Mouse (Mus musculus) layer of hippocampus, adult 9-10 months (tissue): ENCODE data around the gene L3mbtl1.

Experiments used
- DNase-seq: peaks from one replicate; pipeline ENCODE4 v3.0.0; 2022; ENCODE audit warnings: low spot score

L3mbtl1 gene

GRCm38 (mm10) chr2:162943931-162944330, 659 bp downstream of the L3mbtl1 start:
- DNase-seq, result no peak

- DNase-seq, result no peak
Measured at GRCm38 (mm10) chr2:162946964-162947363, 3.7 kb downstream of the L3mbtl1 start.

- no peak for DNase-seq
Measured at GRCm38 (mm10) chr2:162947736-162948135, 4.5 kb downstream of the L3mbtl1 start.

- no peak for DNase-seq
Measured at GRCm38 (mm10) chr2:162948221-162948620, 4.9 kb downstream of the L3mbtl1 start.

GRCm38 (mm10) chr2:162950776-162951175, 7.5 kb downstream of the L3mbtl1 start:
- no peak for DNase-seq

GRCm38 (mm10) chr2:162956843-162957242, 13.6 kb downstream of the L3mbtl1 start:
- no peak for DNase-seq

GRCm38 (mm10) chr2:162961321-162961720, 18.0 kb downstream of the L3mbtl1 start:
- no peak for DNase-seq

GRCm38 (mm10) chr2:162966734-162967133, 23.5 kb downstream of the L3mbtl1 start:
- no peak for DNase-seq

- no peak for DNase-seq
Measured at GRCm38 (mm10) chr2:162968357-162968756, 25.1 kb downstream of the L3mbtl1 start.

GRCm38 (mm10) chr2:162969101-162969500, 25.8 kb downstream of the L3mbtl1 start:
- DNase-seq, result no peak

- DNase-seq, result no peak
Measured at GRCm38 (mm10) chr2:162970896-162971295, 27.6 kb downstream of the L3mbtl1 start.

- no peak for DNase-seq
Measured at GRCm38 (mm10) chr2:162972752-162973151, 29.5 kb downstream of the L3mbtl1 start.

- DNase-seq, result no peak
Measured at GRCm38 (mm10) chr2:162973206-162973605, 29.9 kb downstream of the L3mbtl1 start.

GRCm38 (mm10) chr2:162973637-162974036, 30.4 kb downstream of the L3mbtl1 start:
- DNase-seq, result no peak

- DNase-seq, result no peak
Measured at GRCm38 (mm10) chr2:162975157-162975775, 32.0 kb downstream of the L3mbtl1 start.

GRCm38 (mm10) chr2:162976001-162976400, 32.7 kb downstream of the L3mbtl1 start:
- DNase-seq, result no peak

GRCm38 (mm10) chr2:162984381-162984780, 41.1 kb downstream of the L3mbtl1 start:
- DNase-seq, result no peak

GRCm38 (mm10) chr2:162985923-162986322, 42.7 kb downstream of the L3mbtl1 start:
- DNase-seq, result no peak

GRCm38 (mm10) chr2:162986764-162987163, 43.5 kb downstream of the L3mbtl1 start:
- no peak for DNase-seq

- DNase-seq, result no peak
Measured at GRCm38 (mm10) chr2:162987218-162987617, 43.9 kb downstream of the L3mbtl1 start, which contains the start of gene Sgk2. Gene Sgk2, plus strand, starts transcription at chr2:162987330.

- DNase-seq, result no peak
Measured at GRCm38 (mm10) chr2:162988235-162988634, 45.0 kb downstream of the L3mbtl1 start.

GRCm38 (mm10) chr2:162991394-162992083, 48.3 kb downstream of the L3mbtl1 start:
- DNase-seq, result no peak

- DNase-seq, result no peak
Measured at GRCm38 (mm10) chr2:162992084-162992437, 48.8 kb downstream of the L3mbtl1 start.
